Mouse (Mus musculus) midbrain, embryonic 13.5 days (tissue): ENCODE results near the gene Sec14l3. TPM values are rescaled to one million over a fixed set of nuclear protein-coding genes. Genes with fewer than 3 reads are reported as not detected.

Experiments used
- ATAC-seq: fragments of 200-750 bp; cut with Nextera tagmentation; 2 replicates; pipeline ENCODE4 v1.8.0; 2017; ENCODE audit warnings: mild to moderate bottlenecking, moderate TSS enrichment, moderate library complexity
- H3K27ac ChIP-seq: fragments of 300-500 bp; sonication (generic); 2 replicates; pipeline ENCODE4 v1.5.1; 2015; ENCODE audit warnings: inconsistent platforms, mild to moderate bottlenecking, moderate library complexity
- H3K27me3 ChIP-seq: fragments of 300-500 bp; sonication (generic); 2 replicates; pipeline ENCODE4 v1.6.1; 2015; ENCODE audit warnings: mild to moderate bottlenecking, inconsistent platforms
- H3K36me3 ChIP-seq: fragments of 300-500 bp; sonication (generic); 2 replicates; pipeline ENCODE4 v1.6.1; 2015; ENCODE audit warnings: mild to moderate bottlenecking, inconsistent platforms
- H3K4me1 ChIP-seq: fragments of 300-500 bp; sonication (generic); replicated peaks from 2 replicates; pipeline ENCODE4 v1.6.1; 2015; ENCODE audit warnings: inconsistent platforms
- H3K4me2 ChIP-seq: fragments of 300-500 bp; sonication (generic); replicated peaks from 2 replicates; pipeline ENCODE4 v1.6.1; 2015; ENCODE audit warnings: moderate library complexity, mild to moderate bottlenecking, inconsistent platforms
- H3K4me3 ChIP-seq: fragments of 300-500 bp; sonication (generic); replicated peaks from 2 replicates; pipeline ENCODE4 v1.5.1; 2015; ENCODE audit warnings: mild to moderate bottlenecking, inconsistent platforms
- H3K9ac ChIP-seq: fragments of 300-500 bp; sonication (generic); replicated peaks from 2 replicates; pipeline ENCODE4 v1.6.1; 2015; ENCODE audit warnings: mild to moderate bottlenecking, inconsistent platforms
- H3K9me3 ChIP-seq: fragments of 300-500 bp; sonication (generic); 2 replicates; pipeline ENCODE4 v1.6.1; 2016; ENCODE audit warnings: mild to moderate bottlenecking, inconsistent platforms
- WGBS: fragments of 180-500 bp; shearing (Covaris S2); methylation state at CpG from one replicate; pipeline ENCODE4 v1.1.7; 2015; 5-methylcytosine and 5-hydroxymethylcytosine counted together
- polyA plus RNA-seq: library from polyadenylated mRNA; unstranded; fragments of >200 nt; fragmentation: Nextera tagmentation; extraction: Ambion mirVana; gene quantifications from 2 replicates; pipeline ENCODE4 v1.2.1, GENCODE M21; 2015

Gene Sec14l3
- polyA plus RNA-seq, 1 experiment from 2014 or later: not detected

- Histone ChIP-seq H3K9ac (no peak overlapping the region), H3K27me3 (peaks cover 3% of the 10 kb centered on the region; the same call in 1 of the 2 replicates), H3K4me2 (no peak overlapping the region), H3K9me3 (no peaks in the 10 kb centered on the region), H3K27ac (no peak overlapping the region), H3K4me3 (no peak overlapping the region), H3K4me1 (no peaks in the 10 kb centered on the region), H3K36me3 (no peaks in the 10 kb centered on the region)
- WGBS: 70% methylated on average over 18 of the region's 18 CpGs
- ATAC-seq: no peak
Measured at GRCm38 (mm10) chr11:4035116-4035892, 29.3 kb upstream of the Sec14l3 start.

GRCm38 (mm10) chr11:4035916-4036315 is 28.7 kb upstream of the Sec14l3 start:
- no peak overlapping the region for H3K4me3 ChIP-seq
- ATAC-seq: no peak
- H3K36me3 ChIP-seq: no peaks in the 10 kb centered on the region
- H3K27me3 ChIP-seq: peaks cover 3% of the 10 kb centered on the region; the same call in 1 of the 2 replicates
- H3K9me3 ChIP-seq: no peaks in the 10 kb centered on the region
- WGBS: 90% methylated on average over 6 of the region's 6 CpGs
- no peak overlapping the region for H3K4me2 ChIP-seq
- H3K4me1 ChIP-seq: no peaks in the 10 kb centered on the region
- H3K27ac ChIP-seq: no peak overlapping the region
- H3K9ac ChIP-seq: no peak overlapping the region

GRCm38 (mm10) chr11:4036365-4037084 is 28.1 kb upstream of the Sec14l3 start:
- 79% methylated on average over 9 of the region's 9 CpGs for WGBS
- Histone ChIP-seq H3K36me3 (no peaks in the 10 kb centered on the region), H3K9ac (no peak overlapping the region), H3K9me3 (no peaks in the 10 kb centered on the region), H3K27ac (no peak overlapping the region), H3K4me1 (no peaks in the 10 kb centered on the region), H3K27me3 (peaks cover 3% of the 10 kb centered on the region; the same call in 1 of the 2 replicates), H3K4me2 (no peak overlapping the region), H3K4me3 (no peak overlapping the region)
- ATAC-seq: no peak

GRCm38 (mm10) chr11:4039951-4040350 is 24.7 kb upstream of the Sec14l3 start:
- H3K27me3 ChIP-seq: no peaks in the 10 kb centered on the region
- no peak for ATAC-seq
- H3K9me3 ChIP-seq: no peaks in the 10 kb centered on the region
- no peak overlapping the region for H3K4me2 ChIP-seq
- no peaks in the 10 kb centered on the region for H3K4me1 ChIP-seq
- H3K9ac ChIP-seq: no peak overlapping the region
- 96% methylated on average over 4 of the region's 4 CpGs for WGBS
- no peak overlapping the region for H3K27ac ChIP-seq
- no peak overlapping the region for H3K4me3 ChIP-seq
- no peaks in the 10 kb centered on the region for H3K36me3 ChIP-seq

DNA sequence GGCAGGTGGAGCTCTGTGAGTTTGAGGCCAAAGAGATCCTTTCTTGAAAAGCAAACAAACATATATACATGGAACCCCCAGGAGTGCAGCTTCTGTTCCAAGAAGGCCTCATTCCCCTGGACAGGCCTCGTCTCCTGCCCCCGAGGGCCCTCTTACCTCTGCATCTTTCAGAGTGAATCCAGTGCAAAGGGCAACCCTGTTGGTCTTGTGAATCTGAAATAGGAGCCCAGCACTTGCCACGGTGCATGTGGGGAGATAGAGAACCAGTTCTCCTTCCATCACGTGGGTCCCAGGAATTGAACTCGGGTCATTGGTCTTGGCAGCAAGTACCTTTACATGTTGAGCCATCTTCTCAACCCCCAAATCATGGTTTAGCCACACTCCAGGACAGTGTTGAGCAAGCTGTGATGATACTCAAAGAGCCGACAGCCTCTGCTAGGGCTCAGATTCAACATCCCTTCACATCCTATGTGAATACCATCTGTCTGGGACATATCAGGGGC is 23.5 kb upstream of the Sec14l3 start:
- H3K27me3 ChIP-seq: no peaks in the 10 kb centered on the region

GRCm38 (mm10) chr11:4043081-4043480 is 21.6 kb upstream of the Sec14l3 start:
- Histone ChIP-seq H3K36me3 (no peaks in the 10 kb centered on the region), H3K27ac (no peak overlapping the region), H3K4me3 (no peak overlapping the region), H3K9ac (no peak overlapping the region), H3K4me2 (no peak overlapping the region), H3K27me3 (no peaks in the 10 kb centered on the region), H3K9me3 (no peaks in the 10 kb centered on the region), H3K4me1 (no peaks in the 10 kb centered on the region)
- no peak for ATAC-seq
- WGBS: 87% methylated on average over 7 of the region's 7 CpGs

More for the DNA sequence above, 23.5 kb upstream of the Sec14l3 start:
- Histone ChIP-seq H3K4me1 (no peaks in the 10 kb centered on the region), H3K9ac (no peak overlapping the region), H3K4me3 (no peak overlapping the region), H3K27ac (no peak overlapping the region), H3K9me3 (no peaks in the 10 kb centered on the region), H3K4me2 (no peak overlapping the region), H3K36me3 (no peaks in the 10 kb centered on the region)
- WGBS: 87% methylated on average over 6 of the region's 6 CpGs
- ATAC-seq: no peak

GRCm38 (mm10) chr11:4046526-4046925 is 18.1 kb upstream of the Sec14l3 start:
- ATAC-seq: no peak
- Histone ChIP-seq H3K36me3 (no peaks in the 10 kb centered on the region), H3K27ac (no peak overlapping the region), H3K9ac (no peak overlapping the region), H3K4me1 (no peaks in the 10 kb centered on the region), H3K9me3 (no peaks in the 10 kb centered on the region), H3K27me3 (no peaks in the 10 kb centered on the region), H3K4me2 (no peak overlapping the region), H3K4me3 (no peak overlapping the region)
- 70% methylated on average over 5 of the region's 5 CpGs for WGBS

GRCm38 (mm10) chr11:4047766-4048165 is 16.9 kb upstream of the Sec14l3 start:
- no peak overlapping the region for H3K4me2 ChIP-seq
- no peak overlapping the region for H3K27ac ChIP-seq
- no peak overlapping the region for H3K9ac ChIP-seq
- H3K9me3 ChIP-seq: no peaks in the 10 kb centered on the region
- H3K4me1 ChIP-seq: no peaks in the 10 kb centered on the region
- WGBS: 92% methylated on average over 2 of the region's 2 CpGs
- ATAC-seq: no peak
- H3K27me3 ChIP-seq: no peaks in the 10 kb centered on the region
- no peak overlapping the region for H3K4me3 ChIP-seq
- H3K36me3 ChIP-seq: no peaks in the 10 kb centered on the region

GRCm38 (mm10) chr11:4048438-4048837 is 16.2 kb upstream of the Sec14l3 start:
- Histone ChIP-seq H3K27me3 (no peaks in the 10 kb centered on the region), H3K9ac (no peak overlapping the region), H3K27ac (no peak overlapping the region), H3K9me3 (no peaks in the 10 kb centered on the region), H3K4me2 (no peak overlapping the region), H3K36me3 (no peaks in the 10 kb centered on the region), H3K4me1 (no peaks in the 10 kb centered on the region), H3K4me3 (no peak overlapping the region)
- WGBS: 86% methylated on average over 6 of the region's 6 CpGs
- ATAC-seq: no peak

DNA sequence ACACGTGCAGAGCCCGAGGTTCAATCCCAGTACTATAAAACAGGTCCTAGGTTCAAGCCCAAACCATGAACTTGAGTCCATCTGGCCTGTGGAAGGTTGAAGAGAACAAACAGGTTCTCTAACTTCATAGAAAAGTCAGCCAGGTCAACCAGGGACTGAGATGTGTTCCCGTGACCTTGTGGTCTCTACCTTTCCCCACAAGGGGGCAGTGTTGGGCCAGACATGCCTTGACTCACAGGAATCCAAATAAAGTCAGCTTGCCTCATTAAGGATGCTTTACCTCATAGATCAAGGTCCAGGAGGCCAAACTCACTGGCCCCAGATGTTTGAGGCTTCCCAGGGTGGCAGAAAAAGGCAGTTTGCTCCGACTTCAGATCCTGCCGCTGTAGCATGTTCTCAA is 11.1 kb upstream of the Sec14l3 start:
- Histone ChIP-seq H3K9me3 (no peaks in the 10 kb centered on the region), H3K4me2 (no peak overlapping the region), H3K4me3 (no peak overlapping the region), H3K36me3 (no peaks in the 10 kb centered on the region), H3K9ac (no peak overlapping the region), H3K27me3 (no peaks in the 10 kb centered on the region), H3K27ac (no peak overlapping the region), H3K4me1 (no peaks in the 10 kb centered on the region)
- WGBS: 18% methylated on average over 5 of the region's 5 CpGs
- 0 out of 2 replicates have a peak, but pooled peaks have one; percentile 24 for ATAC-seq

GRCm38 (mm10) chr11:4060866-4061575 is 3.6 kb upstream of the Sec14l3 start:
- Histone ChIP-seq H3K4me3 (no peak overlapping the region), H3K36me3 (no peaks in the 10 kb centered on the region), H3K9me3 (no peaks in the 10 kb centered on the region), H3K27me3 (no peaks in the 10 kb centered on the region), H3K4me1 (no peaks in the 10 kb centered on the region), H3K27ac (no peak overlapping the region), H3K9ac (no peak overlapping the region), H3K4me2 (no peak overlapping the region)
- WGBS: 75% methylated on average over 5 of the region's 5 CpGs
- no peak for ATAC-seq

GRCm38 (mm10) chr11:4062523-4062922 is 2.1 kb upstream of the Sec14l3 start:
- Histone ChIP-seq H3K4me2 (no peak overlapping the region), H3K9ac (no peak overlapping the region), H3K4me3 (no peak overlapping the region), H3K36me3 (no peaks in the 10 kb centered on the region), H3K27me3 (no peaks in the 10 kb centered on the region), H3K9me3 (no peaks in the 10 kb centered on the region), H3K27ac (no peak overlapping the region), H3K4me1 (no peaks in the 10 kb centered on the region)
- ATAC-seq: no peak
- WGBS: 85% methylated on average over 4 of the region's 4 CpGs
